Mouse (Mus musculus) liver, adult 2 months (tissue): Measurements from ENCODE around the gene Akr1cl.
"Not testable (repeated sequence)": the region's sequence is repeated elsewhere in the genome, so short reads cannot be mapped to it uniquely, and the experiment has no call there.

Experiments used
- CTCF ChIP-seq: fragments of 200-500 bp; IDR thresholded peaks from 2 replicates; pipeline ENCODE4 v1.5.1; 2011; ENCODE audit warnings: low read depth, low read length, control low read depth
- POLR2A ChIP-seq: fragments of 200-500 bp; IDR thresholded peaks from 2 replicates; pipeline ENCODE4 v1.6.1; 2011; ENCODE audit warnings: low read length, control low read depth; ENCODE audit not compliant: insufficient read depth; ENCODE audit errors: extremely low read depth

DNA sequence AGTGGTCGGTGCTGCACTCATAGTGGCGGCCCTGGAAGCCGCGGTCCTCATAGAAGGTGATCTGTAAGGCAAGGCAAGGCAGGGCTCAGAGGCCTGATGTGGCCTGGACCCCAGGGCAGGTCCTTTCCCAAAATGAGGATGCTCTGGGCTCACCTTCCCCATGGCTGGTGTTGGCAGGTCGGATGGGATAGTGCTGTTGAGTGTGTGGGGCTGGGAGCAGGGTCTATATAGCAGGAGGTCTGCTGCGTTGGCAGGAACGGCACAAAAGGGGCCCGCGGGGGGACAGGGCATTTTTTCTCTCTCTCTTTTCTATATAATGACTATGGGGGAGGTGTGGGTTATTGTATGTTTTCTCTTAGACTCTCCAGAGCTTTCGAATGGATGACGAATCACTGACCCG, 18.4 kb upstream of the Akr1cl start, which contains the start of gene Cryge:
- TF ChIP-seq CTCF, POLR2A: not testable (repeated sequence)
